Mouse (Mus musculus) hindbrain, postnatal 0 days (tissue): ENCODE measurements around the gene Gm5936. TPM values are rescaled to one million over a fixed set of nuclear protein-coding genes. Genes with fewer than 3 reads are reported as not detected.
A peak's percentile ranks its signal among the peaks of the same experiment; 100 is the strongest.
"Not testable (repeated sequence)": the region's sequence is repeated elsewhere in the genome, so short reads cannot be mapped to it uniquely, and the experiment has no call there.

Experiments
- ATAC-seq: fragments of 200-750 bp; cut with Nextera tagmentation; 2 replicates; pipeline ENCODE4 v1.8.0; 2017; ENCODE audit warnings: mild to moderate bottlenecking, moderate TSS enrichment, moderate library complexity
- DNase-seq: peaks from one replicate; pipeline ENCODE4 v3.0.0-alpha.2; 2015; ENCODE audit warnings: low spot score
- H3K27ac ChIP-seq: fragments of 300-500 bp; sonication (generic); 2 replicates; pipeline ENCODE4 v1.5.1; 2014; ENCODE audit warnings: mild to moderate bottlenecking
- H3K27me3 ChIP-seq: fragments of 300-500 bp; sonication (generic); 2 replicates; pipeline ENCODE4 v1.6.1; 2014; ENCODE audit warnings: low read length, mixed read lengths; ENCODE audit not compliant: insufficient read depth
- H3K36me3 ChIP-seq: fragments of 300-500 bp; sonication (generic); 2 replicates; pipeline ENCODE4 v1.6.1; 2014; ENCODE audit warnings: low read length, mixed read lengths; ENCODE audit not compliant: insufficient read depth
- H3K4me1 ChIP-seq: fragments of 300-500 bp; sonication (generic); 2 replicates; pipeline ENCODE4 v1.6.1; 2014; ENCODE audit warnings: antibody characterized with exemption, low read length, mixed read lengths; ENCODE audit not compliant: insufficient read depth
- H3K4me2 ChIP-seq: fragments of 300-500 bp; sonication (generic); 2 replicates; pipeline ENCODE4 v1.6.1; 2014; ENCODE audit warnings: low read depth, mild to moderate bottlenecking, low read length, moderate library complexity, mixed read lengths
- H3K4me3 ChIP-seq: fragments of 300-500 bp; sonication (generic); 2 replicates; pipeline ENCODE4 v1.5.1; 2014; ENCODE audit warnings: low read length
- H3K9ac ChIP-seq: fragments of 300-500 bp; sonication (generic); replicated peaks from 2 replicates; pipeline ENCODE4 v1.6.1; 2014; ENCODE audit warnings: mild to moderate bottlenecking, low read length, moderate library complexity, mixed read lengths
- H3K9me3 ChIP-seq: fragments of 300-500 bp; sonication (generic); 2 replicates; pipeline ENCODE4 v1.6.1; 2016; ENCODE audit warnings: low read length, mixed read lengths
- CTCF ChIP-seq: IDR thresholded peaks from 2 replicates; pipeline ENCODE4 v1.5.1; 2016; ENCODE audit warnings: antibody characterized with exemption, control low read depth, low read depth
- WGBS: fragments of 180-500 bp; shearing (Covaris S2); extraction: QIAGEN DNeasy Blood & Tissue Kit; methylation state at CpG from one replicate; pipeline ENCODE4 v1.1.7; 2014; 5-methylcytosine and 5-hydroxymethylcytosine counted together
- polyA plus RNA-seq: library from polyadenylated mRNA; unstranded; fragments of >200 nt; fragmentation: Nextera tagmentation; extraction: Ambion mirVana; gene quantifications from 2 replicates; pipeline ENCODE4 v1.2.1, GENCODE M21; 2015
- total RNA-seq: library from RNA; depleted of rRNA; stranded (reverse); fragments of >200 nt; gene quantifications from 2 replicates; pipeline ENCODE4 v1.2.3, GENCODE M21; 2014; rRNA removed

Gene Gm5936
- total RNA-seq = not detected in 2 replicates
- polyA plus RNA-seq = not detected in 2 replicates

DNA sequence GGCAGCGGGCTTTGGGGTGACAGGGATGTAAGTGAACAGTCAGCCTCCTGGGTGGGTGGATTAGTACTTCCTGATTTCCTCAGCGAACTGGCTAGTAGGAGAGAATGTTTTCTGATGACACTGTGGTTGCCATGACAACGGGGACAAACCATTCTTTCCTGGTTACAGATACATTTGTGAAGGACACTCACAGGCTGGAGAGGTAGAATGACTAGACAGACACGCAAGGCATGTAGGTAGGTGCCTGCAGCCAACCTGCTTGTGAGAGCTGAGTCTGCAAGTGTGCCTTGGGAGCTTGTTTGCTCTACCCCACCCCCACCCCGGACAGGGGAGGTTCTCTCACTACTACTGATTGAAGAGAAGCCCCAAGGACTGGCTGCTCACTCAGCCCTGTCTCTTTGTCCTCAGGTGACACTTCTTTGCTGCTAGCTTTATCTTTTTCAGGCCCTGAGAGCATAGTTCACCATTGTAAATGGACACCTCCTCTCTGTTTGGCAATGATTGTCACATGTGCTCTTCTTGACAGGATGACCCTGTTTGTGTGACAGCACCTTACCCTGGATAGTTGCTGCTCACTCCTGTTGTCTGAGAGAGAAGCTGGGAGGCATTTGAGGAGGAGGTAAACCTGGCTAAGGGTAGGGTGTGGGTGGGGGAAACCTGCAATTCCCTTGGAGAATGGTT lies at the start of gene Gm5936:
TSS of gene Gm5936 (plus strand) at position 355 of the 681 bp plus-strand sequence.
- not testable (repeated sequence) for H3K9ac ChIP-seq, H3K4me1 ChIP-seq, H3K27ac ChIP-seq, H3K27me3 ChIP-seq, H3K36me3 ChIP-seq, H3K4me2 ChIP-seq, H3K9me3 ChIP-seq, H3K4me3 ChIP-seq
- ATAC-seq (peak; percentile 90), DNase-seq (peak; percentile 33)
- WGBS = 51% methylated on average over 2 of the region's 5 CpGs

DNA sequence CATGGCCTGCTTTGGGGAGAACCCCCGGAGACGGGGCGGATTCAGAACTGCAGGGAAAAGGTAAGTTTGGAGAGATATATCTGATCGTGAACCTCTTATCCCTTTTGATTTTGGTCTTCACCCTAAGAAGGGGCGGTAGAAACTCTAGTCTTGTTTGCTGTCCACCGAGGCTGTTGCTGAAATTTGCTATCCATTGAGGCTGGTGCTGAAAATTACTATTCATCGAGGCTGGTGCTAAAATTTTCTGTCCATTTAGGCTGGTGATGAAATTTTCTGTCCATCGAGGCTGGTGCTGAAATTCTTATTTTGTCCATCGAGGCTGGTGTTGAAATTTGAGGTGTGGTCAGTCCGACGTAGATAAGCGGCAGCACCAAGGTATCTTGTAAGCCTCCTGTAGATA lies 19.1 kb downstream of the Gm5936 start:
- not testable (repeated sequence) for H3K9ac ChIP-seq, DNase-seq, H3K4me1 ChIP-seq, H3K27me3 ChIP-seq, H3K27ac ChIP-seq, H3K36me3 ChIP-seq, H3K4me3 ChIP-seq, ATAC-seq, H3K9me3 ChIP-seq, H3K4me2 ChIP-seq
- 91% methylated on average over 12 of the region's 12 CpGs for WGBS

- WGBS = 49% methylated on average over 4 of the region's 6 CpGs
Observed at GRCm38 (mm10) chrX:74880123-74880522, 43.1 kb downstream of the Gm5936 start.

More at GRCm38 (mm10) chrX:74880123-74880522, 43.1 kb downstream of the Gm5936 start:
- H3K36me3 ChIP-seq, H3K4me3 ChIP-seq, H3K27me3 ChIP-seq, H3K4me1 ChIP-seq, DNase-seq, H3K9ac ChIP-seq, H3K27ac ChIP-seq, H3K9me3 ChIP-seq, H3K4me2 ChIP-seq: not testable (repeated sequence)
- TF ChIP-seq CTCF = peak; percentile 32; the same call in 1 of the 2 replicates
- peak; percentile 32; the same call in 1 of the 2 replicates for ATAC-seq

Other genes with a start within 250 kb of the Gm5936 start
- not detected in 2 replicates for gene Olfr1325, start 244.5 kb upstream of the Gm5936 start, total RNA-seq
- gene Olfr1325, start 244.5 kb upstream of the Gm5936 start, polyA plus RNA-seq = not detected in 2 replicates
- gene Gm5640, start 191.6 kb upstream of the Gm5936 start, total RNA-seq = 0.18 TPM in 1 of 2 replicates, not detected in the other
- gene Gm5640, start 191.6 kb upstream of the Gm5936 start, polyA plus RNA-seq = 0.18 and 0.21 TPM in 2 replicates
- gene Gm6890, start 96.3 kb upstream of the Gm5936 start, total RNA-seq = not detected in 2 replicates
- not detected in 2 replicates for gene Gm6890, start 96.3 kb upstream of the Gm5936 start, polyA plus RNA-seq
- 2.3 and 7.9 TPM in 2 replicates for gene Gab3, start 248.3 kb downstream of the Gm5936 start, total RNA-seq
- gene Gab3, start 248.3 kb downstream of the Gm5936 start, polyA plus RNA-seq = 3.5 and 3.7 TPM in 2 replicates